Mouse (Mus musculus): ENCODE measurements around the gene Clec2i. TPM values are rescaled to one million over a fixed set of nuclear protein-coding genes. Genes with fewer than 3 reads are reported as not detected.

Clec2i gene
- total RNA-seq, 4 experiments from 2014 or later: 0.10 to 0.65 (median 0.22) TPM; not detected in 1

Small RNAs within 50 kb of the gene (microRNA-seq; reads per million reads assigned to microRNA genes)
- 0 reads per million in 2 experiments for gene Gm27336

Other genes starting within 250 kb of the Clec2i start
- gene Clec2h, start 225.2 kb upstream of the Clec2i start, total RNA-seq (2022): 1 to 10 TPM in 3 of 4 experiments, under 1 TPM in 1; 0.67 to 3.1 (median 2.1) TPM
- not detected for gene Klrb1, start 164.5 kb upstream of the Clec2i start, total RNA-seq (2022)
- 1 to 10 TPM in 1 of 4 experiments, under 1 TPM in 3; 0.22 to 1.0 (median 0.56) TPM for gene Klrb1c, start 98.4 kb upstream of the Clec2i start, total RNA-seq (2022)
- under 1 TPM in 1 of 4 experiments, not detected in 3; 0.54 TPM for gene Gm44511, start 61.3 kb upstream of the Clec2i start, total RNA-seq (2022)
- under 1 TPM in 2 of 4 experiments, not detected in 2; 0.17 to 0.31 TPM for gene Klrb1b, start 61.3 kb upstream of the Clec2i start, total RNA-seq (2022)
- gene BC035044, start 3.5 kb downstream of the Clec2i start, total RNA-seq (2022): 1 to 10 TPM in 1 of 4 experiments, under 1 TPM in 2, not detected in 1; 0.35 to 1.0 (median 0.59) TPM
- gene Clec2g, start 46.8 kb downstream of the Clec2i start, total RNA-seq (2022): 1 to 10 TPM; 2.6 to 3.5 (median 3.1) TPM
- under 1 TPM in 2 of 4 experiments, not detected in 2; 0.32 to 0.52 TPM for gene Klrb1f, start 158.3 kb downstream of the Clec2i start, total RNA-seq (2022)
- gene Clec2e, start 213.3 kb downstream of the Clec2i start, total RNA-seq (2022): under 1 TPM in 1 of 4 experiments, not detected in 3; 0.19 TPM

Data from adrenal gland, adult 8-10 months (tissue).